Mouse (Mus musculus) myocyte (in vitro differentiated cells): Measurements from ENCODE around the gene Ntrk3.

ENCODE experiments used
- CEBPB ChIP-seq: IDR thresholded peaks from 2 replicates; pipeline ENCODE4 v1.6.1; 2011; ENCODE audit warnings: mild to moderate bottlenecking, moderate library complexity; ENCODE audit not compliant: poor library complexity, insufficient read depth, severe bottlenecking
- E2F4 ChIP-seq: IDR thresholded peaks from one replicate; pipeline ENCODE4 v1.6.1; 2011; ENCODE audit warnings: mild to moderate bottlenecking, control low read depth, moderate library complexity; ENCODE audit not compliant: insufficient read depth
- MAX ChIP-seq: IDR thresholded peaks from one replicate; pipeline ENCODE4 v1.6.1; 2011; ENCODE audit warnings: low read depth, mild to moderate bottlenecking, control low read depth
- MYOD1 ChIP-seq, 3 experiments: IDR thresholded peaks; one replicate each; pipeline ENCODE4 v1.6.1; 2011; ENCODE audit warnings: control low read depth in 2 of 3, low read depth in 2 of 3, mild to moderate bottlenecking in 2 of 3, moderate library complexity in 1 of 3; ENCODE audit not compliant: insufficient read length in 2 of 3, control insufficient read depth in 1 of 3
- MYOG ChIP-seq, 3 experiments: IDR thresholded peaks; one replicate each; pipeline ENCODE4 v1.6.1; 2011; ENCODE audit warnings: control low read depth in 2 of 3, low read depth in 2 of 3, mild to moderate bottlenecking in 2 of 3; ENCODE audit not compliant: insufficient read length in 2 of 3, control insufficient read depth in 1 of 3, insufficient read depth in 1 of 3
- POLR2A ChIP-seq: IDR thresholded peaks from one replicate; pipeline ENCODE4 v1.6.1; 2011; ENCODE audit warnings: low read depth, mild to moderate bottlenecking, control low read depth, moderate library complexity; ENCODE audit not compliant: insufficient read length
- POLR2AphosphoS2 ChIP-seq: IDR thresholded peaks from one replicate; pipeline ENCODE4 v1.6.1; 2011; ENCODE audit warnings: low read depth, control low read depth; ENCODE audit not compliant: insufficient read length
- REST ChIP-seq: IDR thresholded peaks from one replicate; pipeline ENCODE4 v1.6.1; 2011; ENCODE audit warnings: mild to moderate bottlenecking, control low read depth, moderate library complexity; ENCODE audit not compliant: insufficient read depth, insufficient read length
- SRF ChIP-seq: IDR thresholded peaks from one replicate; pipeline ENCODE4 v1.6.1; 2011; ENCODE audit warnings: low read depth; ENCODE audit not compliant: control insufficient read depth, insufficient read length
- TCF12 ChIP-seq: IDR thresholded peaks from one replicate; pipeline ENCODE4 v1.6.1; 2011; ENCODE audit warnings: mild to moderate bottlenecking, control low read depth; ENCODE audit not compliant: poor library complexity, insufficient read depth, severe bottlenecking
- TCF3 ChIP-seq: IDR thresholded peaks from one replicate; pipeline ENCODE4 v1.6.1; 2011; ENCODE audit warnings: low read depth, control low read depth; ENCODE audit not compliant: insufficient read length
- USF1 ChIP-seq: IDR thresholded peaks from one replicate; pipeline ENCODE4 v1.6.1; 2011; ENCODE audit warnings: low read depth, mild to moderate bottlenecking, control low read depth, moderate library complexity

- TF ChIP-seq TCF12 (no peak), POLR2A (no peak), SRF (no peak), USF1 (no peak), CEBPB (no peak), POLR2AphosphoS2 (no peak), REST (no peak), MAX (no peak), E2F4 (no peak), MYOG (IDR thresholded peaks at IDR 0.05; ENCODE audit: control insufficient read depth in 1 of 3, insufficient read depth in 1 of 3, insufficient read length in 2 of 3, low read depth in 2 of 3) (no peak), MYOD1 (IDR thresholded peaks at IDR 0.05; ENCODE audit: control insufficient read depth in 1 of 3, insufficient read length in 2 of 3, low read depth in 2 of 3) (no peak), TCF3 (no peak)
Observed at GRCm38 (mm10) chr7:78305770-78306169, 432.0 kb downstream of the Ntrk3 start.
